In the genomic region with DNA sequence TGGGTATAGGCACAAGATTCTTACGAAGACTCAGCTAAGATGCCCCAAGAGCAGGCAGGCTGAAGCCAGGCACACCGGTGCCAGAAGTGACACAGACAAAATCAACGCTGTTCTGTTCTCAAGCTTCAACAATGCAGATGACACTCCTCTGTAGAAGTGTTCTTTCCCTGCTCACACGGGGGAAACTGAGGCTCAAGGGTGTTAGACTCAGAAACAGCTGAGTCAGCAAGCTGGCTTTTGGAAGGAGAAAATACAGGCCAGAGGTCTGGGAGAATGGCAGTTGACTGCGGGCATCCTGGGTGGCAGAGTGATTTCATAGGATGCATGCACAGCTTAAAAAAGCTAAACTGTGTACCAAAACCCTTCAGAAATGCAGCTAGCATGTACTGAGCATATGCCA, we compare ENCODE assay signal across 42 mouse cellular contexts. TPM values are rescaled to one million over a fixed set of nuclear protein-coding genes. Genes with fewer than 3 reads are reported as not detected.
"Had no signal": no experiment of that assay in that cellular context is flagged by ENCODE, and none has a peak within 500 bp of the region (broad histone marks: within the 10 kb centered on the region; RNA-seq: fewer than 3 reads in every experiment).

No protein-coding gene starts in this region.

- H3K27me3 ChIP-seq: hindbrain, embryonic 13.5 days; hindbrain, embryonic 15.5 days; limb, embryonic 13.5 days; limb, embryonic 15.5 days; liver, embryonic 12.5 days had no signal

- H3K4me3 ChIP-seq: heart, embryonic 12.5 days; hindbrain, embryonic 13.5 days; hindbrain, embryonic 15.5 days; kidney, embryonic 15.5 days; limb, embryonic 13.5 days; limb, embryonic 15.5 days; liver, embryonic 12.5 days had no signal

- H3K4me1 ChIP-seq: heart, embryonic 12.5 days; hindbrain, embryonic 13.5 days; hindbrain, embryonic 15.5 days; kidney, embryonic 15.5 days; limb, embryonic 13.5 days; limb, embryonic 15.5 days; liver, embryonic 12.5 days had no signal

- H3K9ac ChIP-seq: heart, embryonic 12.5 days; hindbrain, embryonic 13.5 days; hindbrain, embryonic 15.5 days; kidney, embryonic 15.5 days; limb, embryonic 13.5 days; limb, embryonic 15.5 days; liver, embryonic 12.5 days; liver, embryonic 14.5 days had no signal

- DNase-seq: gastrocnemius, postnatal 14 days; gastrocnemius, postnatal 36 days; heart, adult 18-20 months; heart, postnatal 10 days; heart, postnatal 36 days; kidney, adult 11 months; kidney, adult 2 months; kidney, adult 9 months; kidney, postnatal 14 days; kidney, postnatal 36 days; layer of hippocampus, adult 9-11 months; layer of hippocampus, postnatal 36 days; left cerebral cortex, postnatal 4 days had no signal

- H3K27ac ChIP-seq: hindbrain, embryonic 13.5 days; hindbrain, embryonic 15.5 days; hindbrain, postnatal 0 days; kidney, embryonic 15.5 days; kidney, postnatal 0 days; limb, embryonic 13.5 days; limb, embryonic 15.5 days; liver, embryonic 12.5 days; liver, embryonic 14.5 days had no signal

- H3K9me3 ChIP-seq: heart, embryonic 12.5 days; hindbrain, embryonic 13.5 days; hindbrain, embryonic 15.5 days; kidney, embryonic 15.5 days; limb, embryonic 13.5 days; limb, embryonic 15.5 days; liver, embryonic 12.5 days had no signal

- H3K36me3 ChIP-seq: heart, embryonic 12.5 days; hindbrain, embryonic 13.5 days; hindbrain, embryonic 15.5 days; kidney, embryonic 15.5 days; limb, embryonic 13.5 days; limb, embryonic 15.5 days; liver, embryonic 12.5 days had no signal

RNA-seq across cellular contexts. Expression of a gene that starts 4.8 kb away (rescaled TPM):
- total RNA-seq: gastrocnemius, adult 18-20 months; gastrocnemius, adult 8-10 months; gastrocnemius, postnatal 14 days; gastrocnemius, postnatal 36 days; heart, adult 18-20 months; heart, postnatal 10 days; heart, postnatal 36 days; hematopoietic stem cell, adult 5-6 weeks; hindbrain, postnatal 0 days; layer of hippocampus, adult 18-20 months; layer of hippocampus, adult 8-10 months; layer of hippocampus, postnatal 14 days; layer of hippocampus, postnatal 36 days; left cerebral cortex, adult 18-20 months; left cerebral cortex, adult 8-10 months; left cerebral cortex, postnatal 10 days; left cerebral cortex, postnatal 25 days; left cerebral cortex, postnatal 4 days; liver, adult 2 months had no signal
- polyA plus RNA-seq: heart, embryonic 12.5 days; heart, embryonic 14.5 days; heart, embryonic 16.5 days; hindbrain, embryonic 11.5 days; hindbrain, embryonic 13.5 days; hindbrain, embryonic 15.5 days; hindbrain, postnatal 0 days; intestine, embryonic 14.5 days; intestine, embryonic 16.5 days; kidney, adult 2 months; kidney, embryonic 15.5 days; kidney, postnatal 0 days; large intestine, adult 2 months; limb, embryonic 11.5 days; limb, embryonic 13.5 days; limb, embryonic 15.5 days; liver, adult 2 months; liver, embryonic 12.5 days; liver, embryonic 14.5 days had no signal

RNA-seq across cellular contexts. Expression of a gene that starts 11.9 kb away (rescaled TPM):
- total RNA-seq: gastrocnemius, adult 18-20 months; gastrocnemius, adult 8-10 months; gastrocnemius, postnatal 14 days; gastrocnemius, postnatal 36 days; heart, adult 18-20 months; heart, postnatal 10 days; heart, postnatal 36 days; hematopoietic stem cell, adult 5-6 weeks; hindbrain, postnatal 0 days; layer of hippocampus, adult 18-20 months; layer of hippocampus, adult 8-10 months; layer of hippocampus, postnatal 14 days; layer of hippocampus, postnatal 36 days; left cerebral cortex, adult 18-20 months; left cerebral cortex, adult 8-10 months; left cerebral cortex, postnatal 10 days; left cerebral cortex, postnatal 25 days; left cerebral cortex, postnatal 4 days; liver, adult 2 months had no signal
- polyA plus RNA-seq: gonadal fat pad, adult 2 months; heart, embryonic 12.5 days; heart, embryonic 14.5 days; heart, embryonic 16.5 days; hindbrain, embryonic 11.5 days; hindbrain, embryonic 13.5 days; hindbrain, embryonic 15.5 days; hindbrain, postnatal 0 days; intestine, embryonic 14.5 days; intestine, embryonic 16.5 days; kidney, adult 2 months; kidney, embryonic 15.5 days; kidney, postnatal 0 days; large intestine, adult 2 months; limb, embryonic 11.5 days; limb, embryonic 13.5 days; limb, embryonic 15.5 days; liver, adult 2 months; liver, embryonic 12.5 days; liver, embryonic 14.5 days had no signal

RNA-seq across cellular contexts. Expression of a gene that starts 15.5 kb away (rescaled TPM):
- total RNA-seq: gastrocnemius, adult 18-20 months; gastrocnemius, adult 8-10 months; gastrocnemius, postnatal 14 days; gastrocnemius, postnatal 36 days; heart, adult 18-20 months; heart, postnatal 10 days; heart, postnatal 36 days; hematopoietic stem cell, adult 5-6 weeks; hindbrain, postnatal 0 days; layer of hippocampus, adult 18-20 months; layer of hippocampus, adult 8-10 months; layer of hippocampus, postnatal 14 days; layer of hippocampus, postnatal 36 days; left cerebral cortex, adult 18-20 months; left cerebral cortex, adult 8-10 months; left cerebral cortex, postnatal 10 days; left cerebral cortex, postnatal 25 days; left cerebral cortex, postnatal 4 days; liver, adult 2 months had no signal
- polyA plus RNA-seq: heart, embryonic 12.5 days; heart, embryonic 14.5 days; heart, embryonic 16.5 days; hindbrain, embryonic 11.5 days; hindbrain, embryonic 13.5 days; hindbrain, embryonic 15.5 days; intestine, embryonic 14.5 days; intestine, embryonic 16.5 days; kidney, adult 2 months; large intestine, adult 2 months; limb, embryonic 15.5 days; liver, adult 2 months; liver, embryonic 12.5 days; liver, embryonic 14.5 days had no signal

RNA-seq across cellular contexts. Expression of a gene that starts 23.9 kb away (rescaled TPM):
- total RNA-seq: gastrocnemius, adult 18-20 months; gastrocnemius, adult 8-10 months; gastrocnemius, postnatal 14 days; gastrocnemius, postnatal 36 days; heart, adult 18-20 months; heart, postnatal 10 days; heart, postnatal 36 days; hematopoietic stem cell, adult 5-6 weeks; hindbrain, postnatal 0 days; layer of hippocampus, adult 18-20 months; layer of hippocampus, adult 8-10 months; layer of hippocampus, postnatal 14 days; layer of hippocampus, postnatal 36 days; left cerebral cortex, adult 18-20 months; left cerebral cortex, adult 8-10 months; left cerebral cortex, postnatal 10 days; left cerebral cortex, postnatal 25 days; left cerebral cortex, postnatal 4 days; liver, adult 2 months had no signal
- polyA plus RNA-seq: gonadal fat pad, adult 2 months; heart, embryonic 12.5 days; heart, embryonic 14.5 days; heart, embryonic 16.5 days; hindbrain, embryonic 11.5 days; hindbrain, embryonic 13.5 days; hindbrain, embryonic 15.5 days; hindbrain, postnatal 0 days; intestine, embryonic 14.5 days; intestine, embryonic 16.5 days; kidney, adult 2 months; kidney, embryonic 15.5 days; kidney, postnatal 0 days; large intestine, adult 2 months; limb, embryonic 11.5 days; limb, embryonic 13.5 days; limb, embryonic 15.5 days; liver, adult 2 months; liver, embryonic 12.5 days; liver, embryonic 14.5 days had no signal

RNA-seq across cellular contexts. Expression of a gene that starts 49.3 kb away (rescaled TPM):
- total RNA-seq: gastrocnemius, adult 18-20 months; gastrocnemius, adult 8-10 months; gastrocnemius, postnatal 14 days; gastrocnemius, postnatal 36 days; heart, adult 18-20 months; heart, postnatal 10 days; heart, postnatal 36 days; hematopoietic stem cell, adult 5-6 weeks; hindbrain, postnatal 0 days; layer of hippocampus, adult 18-20 months; layer of hippocampus, adult 8-10 months; layer of hippocampus, postnatal 14 days; layer of hippocampus, postnatal 36 days; left cerebral cortex, adult 18-20 months; left cerebral cortex, adult 8-10 months; left cerebral cortex, postnatal 10 days; left cerebral cortex, postnatal 25 days; left cerebral cortex, postnatal 4 days; liver, adult 2 months had no signal
- polyA plus RNA-seq: gonadal fat pad, adult 2 months; heart, embryonic 12.5 days; heart, embryonic 14.5 days; heart, embryonic 16.5 days; hindbrain, embryonic 11.5 days; hindbrain, embryonic 13.5 days; hindbrain, embryonic 15.5 days; hindbrain, postnatal 0 days; intestine, embryonic 14.5 days; intestine, embryonic 16.5 days; kidney, adult 2 months; kidney, embryonic 15.5 days; kidney, postnatal 0 days; large intestine, adult 2 months; limb, embryonic 11.5 days; limb, embryonic 13.5 days; limb, embryonic 15.5 days; liver, adult 2 months; liver, embryonic 12.5 days; liver, embryonic 14.5 days had no signal
